Mouse (Mus musculus) left cerebral cortex, postnatal 10 days (tissue): ENCODE data around the gene Cmtm3. TPM values are rescaled to one million over a fixed set of nuclear protein-coding genes. Genes with fewer than 3 reads are reported as not detected.

ENCODE experiments used
- DNase-seq, 2 experiments: peaks; one replicate each; pipeline ENCODE4 v3.0.0; 2021 to 2022; ENCODE audit warnings: low spot score in 2 of 2, mixed read lengths in 1 of 2; ENCODE audit errors: extremely low spot score in 1 of 2
- intact Hi-C: fragments of 180-260 bp; cut with DNase I; formaldehyde crosslinking; loops from one replicate; pipeline ENCODE4 v1.15.1; 2025
- total RNA-seq, 2 experiments: library from RNA; stranded (reverse); gene quantifications; 2 replicates each; pipeline ENCODE4 v1.2.3; 2021

Gene Cmtm3
- total RNA-seq, 2 experiments from 2014 or later: 13.2 to 22.8 TPM

GRCm38 (mm10) chr8:104374269-104374668 lies 35.1 kb downstream of the Cmtm3 start:
- no peak for DNase-seq
- intact Hi-C loops: no loop called here

DNA sequence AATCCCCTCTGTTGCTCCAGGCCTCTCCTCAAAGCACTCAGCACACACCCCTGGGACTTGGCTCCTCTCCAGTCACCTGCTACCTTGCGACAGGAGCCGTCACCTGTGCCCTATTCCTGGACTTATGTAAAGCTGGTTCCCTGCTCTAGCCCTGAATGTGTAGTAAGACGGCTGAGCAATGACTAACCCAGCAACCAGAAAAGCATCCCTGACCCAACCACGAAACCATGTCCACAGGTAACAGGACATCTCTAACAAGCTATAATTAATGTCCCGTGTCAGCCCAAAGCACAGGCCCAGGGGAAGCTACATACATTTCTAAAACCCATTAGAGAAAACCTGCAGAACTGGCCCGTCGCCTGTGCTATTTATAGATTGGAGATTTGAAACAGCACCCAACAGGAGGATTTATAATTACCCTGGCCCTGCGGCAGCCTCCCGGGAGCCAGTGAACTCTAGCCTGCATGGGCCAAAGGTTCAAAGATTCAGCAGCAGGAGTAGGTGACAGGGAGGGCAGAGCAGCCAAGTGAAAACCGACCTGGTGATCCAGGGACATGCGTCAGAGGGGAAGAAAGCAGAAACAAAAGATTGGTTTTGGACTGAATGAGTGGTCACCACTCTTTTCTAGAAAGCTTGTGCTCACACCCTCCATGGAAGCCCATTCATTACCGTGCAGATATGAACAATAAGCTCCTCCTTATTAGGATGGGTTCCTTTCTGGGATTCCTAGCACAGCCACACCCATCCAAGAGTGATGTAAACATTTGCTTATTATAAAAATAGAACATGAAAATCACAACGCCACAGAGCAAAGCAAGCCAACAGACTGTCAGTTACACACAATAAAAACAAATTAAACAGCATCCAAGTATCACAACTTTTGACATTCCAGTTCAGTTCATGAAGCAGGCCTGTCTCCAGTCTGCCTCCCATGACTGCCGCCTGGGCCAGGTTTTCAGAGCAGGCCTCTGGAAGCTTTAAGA lies 35.9 kb downstream of the Cmtm3 start:
- intact Hi-C loops: no loop called here
- no peak for DNase-seq

- no peak for DNase-seq
- intact Hi-C loops: no loop called here
Observed at GRCm38 (mm10) chr8:104375959-104376358, 36.7 kb downstream of the Cmtm3 start.

- intact Hi-C loops: no loop called here
Observed at GRCm38 (mm10) chr8:104376669-104377068, 37.5 kb downstream of the Cmtm3 start.

GRCm38 (mm10) chr8:104379301-104379836 lies 40.2 kb downstream of the Cmtm3 start:
- intact Hi-C loops: no loop called here

More at GRCm38 (mm10) chr8:104376669-104377068, 37.5 kb downstream of the Cmtm3 start:
- no peak for DNase-seq

DNA sequence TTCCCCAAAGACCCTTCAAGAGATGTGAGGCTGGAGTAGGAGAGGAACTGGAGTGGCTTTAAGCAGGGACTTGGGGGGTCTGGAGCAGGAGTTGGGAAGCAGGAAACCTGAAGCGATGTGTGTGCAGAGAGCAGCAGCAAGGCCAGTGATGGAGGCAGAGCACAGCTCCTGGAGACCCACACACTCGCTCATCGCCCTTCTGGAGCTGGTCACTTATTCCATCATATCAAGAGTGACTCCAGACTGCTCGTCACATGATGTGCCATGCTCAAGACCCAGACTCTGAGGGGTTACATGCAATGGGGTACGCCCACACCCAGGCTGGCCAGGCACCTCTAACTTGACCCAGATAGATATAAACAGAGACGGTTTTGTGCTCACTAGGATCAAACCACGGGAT lies 41.1 kb downstream of the Cmtm3 start:
- intact Hi-C loops: no loop called here

More at GRCm38 (mm10) chr8:104379301-104379836, 40.2 kb downstream of the Cmtm3 start:
- no peak for DNase-seq

DNA sequence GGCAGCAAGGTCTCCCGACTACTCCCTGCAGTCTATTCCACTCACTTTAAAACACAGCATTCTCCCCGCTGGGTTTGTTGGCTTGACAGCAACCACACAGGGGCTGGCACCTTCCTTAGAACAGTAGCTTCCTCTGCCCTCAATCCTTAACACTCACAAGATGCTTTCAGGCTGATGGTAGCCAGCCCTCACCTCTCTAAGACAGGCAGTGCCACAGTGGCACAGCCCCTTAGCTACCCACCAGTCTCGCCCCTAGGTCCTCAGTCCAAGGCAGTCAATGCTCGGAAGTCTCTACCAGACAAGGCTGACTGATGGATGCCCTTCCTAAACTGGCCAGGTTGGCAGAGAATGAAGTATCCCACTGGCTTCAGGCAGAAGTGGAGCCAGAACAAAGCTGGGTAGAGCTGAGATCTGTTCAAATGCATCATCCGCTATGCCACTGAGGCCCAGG lies 41.8 kb downstream of the Cmtm3 start:
- DNase-seq: no peak
- intact Hi-C loops: no loop called here

More for the DNA sequence above, 41.1 kb downstream of the Cmtm3 start:
- DNase-seq: no peak

- intact Hi-C loops: no loop called here
- DNase-seq: no peak
Observed at GRCm38 (mm10) chr8:104383296-104383695, 44.1 kb downstream of the Cmtm3 start.

DNA sequence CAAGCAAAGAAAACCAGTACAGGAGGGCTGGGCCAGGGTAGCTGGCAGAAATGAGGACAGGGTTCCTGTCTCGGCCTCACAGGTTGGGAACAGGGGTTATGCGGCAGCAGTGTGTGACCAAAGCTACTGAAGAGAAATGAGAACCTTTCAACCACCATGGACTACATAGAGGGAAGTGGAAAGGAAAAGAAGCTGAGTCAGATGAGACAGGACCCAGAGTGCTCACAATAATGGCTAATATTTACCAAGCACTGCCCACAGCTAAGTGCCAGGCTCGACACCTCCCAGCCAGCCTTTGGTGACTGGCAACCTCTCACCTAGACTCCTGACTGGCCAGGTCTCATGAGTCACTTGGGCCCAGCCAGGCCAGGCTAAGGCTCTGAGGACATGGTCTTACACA lies 44.8 kb downstream of the Cmtm3 start:
- intact Hi-C loops: no loop called here
- DNase-seq: no peak

GRCm38 (mm10) chr8:104386693-104387092 lies 47.5 kb downstream of the Cmtm3 start:
- intact Hi-C loops: no loop called here
- DNase-seq: no peak

DNA sequence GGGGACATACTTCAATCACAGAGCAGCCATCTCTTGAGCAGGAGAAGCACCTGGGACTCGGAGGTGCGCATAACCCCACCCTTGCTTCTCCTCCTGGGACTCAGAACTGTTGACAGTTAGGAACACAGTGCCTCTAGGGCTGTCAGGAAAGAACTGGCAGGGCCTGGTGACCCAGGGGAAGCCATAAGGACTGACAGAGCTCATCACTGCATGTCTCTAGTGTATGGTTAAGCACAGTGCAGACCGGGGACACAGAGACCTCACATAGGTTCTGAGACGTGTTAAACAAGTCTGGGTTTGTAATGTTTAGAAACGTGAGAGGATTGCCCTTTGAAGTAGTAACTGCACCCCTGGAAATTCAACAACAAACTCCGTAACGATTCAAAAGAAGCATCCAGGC lies 48.3 kb downstream of the Cmtm3 start:
- no peak for DNase-seq

DNA sequence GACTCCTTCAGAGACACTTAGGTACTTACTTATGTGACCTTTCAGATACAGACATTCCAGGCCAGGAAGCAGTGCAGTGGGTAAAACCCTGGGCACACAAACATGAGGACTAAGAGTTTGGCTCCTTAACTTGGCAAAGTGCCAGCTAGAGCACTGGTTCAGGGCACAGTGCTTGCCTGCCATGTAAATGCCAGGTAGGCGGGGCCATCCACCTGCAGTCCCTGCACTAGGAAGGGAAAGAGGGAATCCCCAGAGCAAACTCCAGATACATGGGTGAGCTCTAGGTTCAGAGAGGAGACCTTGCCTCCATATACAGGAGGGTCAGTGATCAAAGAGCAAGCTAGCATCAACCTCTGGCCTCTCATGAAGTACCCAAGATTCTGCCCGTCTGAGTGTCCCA lies 48.8 kb downstream of the Cmtm3 start:
- intact Hi-C loops: no loop called here
- DNase-seq: no peak

More for the DNA sequence above, 48.3 kb downstream of the Cmtm3 start:
- intact Hi-C loops: no loop called here

DNA sequence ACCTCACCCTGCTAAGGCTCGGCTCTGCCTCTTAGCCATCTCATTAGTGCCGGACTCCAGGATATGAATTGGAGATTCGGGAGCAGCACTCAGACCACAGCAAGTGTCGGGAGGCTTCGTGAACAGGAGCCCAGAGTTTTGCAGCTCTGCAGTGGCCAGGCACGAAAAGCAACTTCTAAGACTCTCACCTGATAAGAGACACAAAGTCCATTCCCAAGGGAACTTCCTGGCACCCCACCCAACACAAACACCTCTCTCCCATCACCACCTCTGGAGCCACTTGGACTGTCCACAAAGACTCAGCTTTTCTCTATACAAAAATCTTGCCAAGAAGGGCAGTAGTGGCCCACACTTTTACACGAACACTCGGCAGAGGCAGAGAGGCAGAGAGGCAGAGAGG lies 51.0 kb downstream of the Cmtm3 start:
- intact Hi-C loops: no loop called here

DNA sequence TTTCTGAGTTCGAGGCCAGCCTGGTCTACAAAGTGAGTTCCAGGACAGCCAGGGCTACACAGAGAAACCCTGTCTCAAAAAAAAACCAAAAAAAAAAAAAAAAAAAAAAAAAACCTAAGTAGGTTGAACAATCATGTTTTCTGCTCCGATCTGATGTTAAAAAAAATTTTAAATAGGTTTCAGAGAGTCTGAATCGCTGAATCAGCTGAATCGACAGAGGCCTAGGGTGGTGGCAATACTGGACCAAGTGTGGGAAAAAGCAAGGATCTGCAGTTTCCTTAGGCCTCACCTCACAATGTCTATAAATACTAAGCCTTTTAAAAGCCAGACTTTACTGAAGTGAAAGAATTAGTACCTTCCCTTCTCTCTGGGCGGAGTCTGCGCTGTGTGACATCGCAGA lies 53.9 kb downstream of the Cmtm3 start:
- DNase-seq: no peak
- intact Hi-C loops: no loop called here

More for the DNA sequence above, 51.0 kb downstream of the Cmtm3 start:
- DNase-seq: no peak

DNA sequence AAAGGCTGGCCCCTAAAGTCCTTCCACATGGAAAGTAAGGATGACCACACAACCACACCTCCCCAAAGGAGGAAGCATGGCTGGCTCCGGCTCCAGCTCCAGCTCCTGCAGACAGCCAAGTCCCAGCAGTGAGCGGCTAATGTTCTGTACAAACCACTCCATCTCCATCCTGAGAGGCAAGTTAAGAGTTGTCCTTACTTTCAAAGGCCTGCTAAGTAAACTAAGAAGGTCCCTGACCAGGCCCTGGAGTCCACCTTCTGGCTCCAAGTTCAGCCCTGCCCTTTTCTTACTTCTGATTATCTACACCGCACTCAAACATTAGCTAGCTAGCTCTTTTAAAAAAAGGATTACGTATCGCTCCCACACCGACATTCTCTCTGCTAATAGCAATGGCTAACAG lies 54.6 kb downstream of the Cmtm3 start:
- intact Hi-C loops: no loop called here
- no peak for DNase-seq

- intact Hi-C loops: no loop called here
- peak in 1 of 2 experiments; percentile 56 for DNase-seq
Observed at GRCm38 (mm10) chr8:104394801-104395702, 55.8 kb downstream of the Cmtm3 start.

DNA sequence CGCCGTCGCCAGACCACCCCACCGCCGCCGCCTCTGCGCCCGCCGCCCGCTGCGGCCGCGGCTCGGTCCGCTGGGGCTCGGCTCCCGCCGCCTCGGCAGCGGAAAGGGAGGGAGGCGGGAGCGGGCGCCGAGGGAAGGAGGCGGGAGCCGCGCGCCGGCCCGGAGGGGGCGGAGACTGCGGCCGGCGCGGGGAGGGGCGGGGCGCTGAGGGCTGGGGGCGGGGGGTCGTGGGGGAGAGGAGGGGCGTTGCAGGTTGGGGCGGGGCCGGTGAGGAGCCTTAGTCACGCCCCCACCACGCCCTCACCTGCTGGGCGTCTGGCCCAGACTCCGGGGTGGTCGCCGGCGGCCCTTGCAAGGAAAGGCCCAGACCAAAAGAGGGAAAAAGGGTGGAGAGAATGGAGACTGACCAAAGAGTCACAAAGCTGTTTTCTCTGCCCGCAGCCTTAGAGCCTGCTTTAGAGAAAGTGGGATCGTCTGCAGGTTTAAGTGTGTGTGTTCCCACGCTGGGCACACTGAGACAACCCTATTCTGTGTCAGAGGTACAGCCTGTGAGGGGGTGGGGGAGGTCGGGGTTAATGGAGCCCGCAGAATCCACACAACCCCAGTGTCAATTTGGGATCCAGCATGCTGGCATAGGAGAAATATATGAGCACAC lies 56.6 kb downstream of the Cmtm3 start, which contains the start of gene Cmtm4:
TSS of gene Cmtm4 (minus strand) at position 105 of the 655 bp plus-strand sequence.
- intact Hi-C loops: no loop called here
- DNase-seq: peak in 1 of 2 experiments; percentile 79
